Mouse (Mus musculus) brain, embryonic 18.5 days (tissue): ENCODE measurements around the gene Tmem63b.
"Not testable (repeated sequence)": the region's sequence is repeated elsewhere in the genome, so short reads cannot be mapped to it uniquely, and the experiment has no call there.

Source experiments
- DNase-seq: peaks from one replicate; pipeline ENCODE4 v3.0.0-alpha.2; 2012; ENCODE audit warnings: low read depth, low spot score

Gene Tmem63b

GRCm38 (mm10) chr17:45671821-45672220, 14.9 kb downstream of the Tmem63b start:
- no peak for DNase-seq

DNA sequence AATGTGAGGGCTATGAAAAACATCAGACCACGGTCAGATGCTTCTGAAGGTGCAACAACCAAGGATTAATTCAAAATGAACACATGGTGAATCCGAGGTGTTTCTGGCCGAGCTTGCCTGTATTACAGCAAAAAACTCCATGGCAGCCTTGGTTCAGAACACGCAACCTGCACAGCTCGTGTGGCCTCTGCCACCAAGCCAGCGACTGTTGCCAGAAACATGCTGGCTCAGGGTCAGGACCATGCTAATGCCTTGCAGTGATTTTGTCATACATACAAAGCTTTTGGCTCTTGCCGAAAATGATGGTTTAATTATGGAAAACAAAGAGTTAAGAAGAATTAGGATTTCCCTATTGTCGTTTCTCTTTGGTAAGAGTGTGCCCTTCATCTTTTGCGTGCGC, 18.7 kb downstream of the Tmem63b start:
- DNase-seq, result no peak

DNA sequence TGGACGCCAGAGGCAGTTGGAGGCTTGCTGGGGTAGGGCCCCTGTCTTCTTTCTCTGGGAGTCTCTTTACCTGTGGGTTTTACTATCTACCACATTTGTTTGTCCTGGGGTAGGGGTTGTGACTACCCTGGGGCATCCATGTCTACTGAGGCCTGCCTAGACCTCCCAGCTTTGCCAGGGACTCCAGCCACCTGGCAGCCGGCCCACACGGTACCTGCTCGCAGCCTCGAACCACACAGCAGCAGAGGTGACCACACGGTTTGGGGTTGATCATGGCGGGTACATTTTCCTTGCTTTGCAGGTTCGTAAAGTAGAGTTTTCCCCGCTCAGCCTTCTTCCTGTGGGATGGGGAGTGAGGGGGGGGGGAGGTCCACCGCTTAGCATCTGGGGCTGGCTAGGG, 19.2 kb downstream of the Tmem63b start:
- DNase-seq, result no peak

DNA sequence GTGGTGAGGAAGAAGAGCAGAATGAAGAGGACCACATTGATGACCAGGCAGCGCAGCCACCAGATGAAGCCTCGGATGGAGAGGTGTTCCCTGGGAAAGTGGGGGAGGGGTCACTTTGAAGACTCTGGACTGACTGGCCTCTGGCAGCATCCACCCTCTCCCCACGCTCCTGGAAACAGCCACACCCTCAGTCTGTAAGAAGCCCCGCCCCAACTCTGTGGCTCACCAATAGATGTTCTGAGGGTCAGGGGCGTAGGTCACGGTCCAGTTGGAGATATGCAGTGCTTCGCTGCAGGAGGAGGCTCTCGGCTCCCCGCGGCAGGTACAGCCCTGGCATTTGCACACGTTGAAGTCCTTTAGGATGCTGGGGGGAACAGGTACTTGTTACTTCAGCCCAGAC, 20.6 kb downstream of the Tmem63b start:
- no peak for DNase-seq

DNA sequence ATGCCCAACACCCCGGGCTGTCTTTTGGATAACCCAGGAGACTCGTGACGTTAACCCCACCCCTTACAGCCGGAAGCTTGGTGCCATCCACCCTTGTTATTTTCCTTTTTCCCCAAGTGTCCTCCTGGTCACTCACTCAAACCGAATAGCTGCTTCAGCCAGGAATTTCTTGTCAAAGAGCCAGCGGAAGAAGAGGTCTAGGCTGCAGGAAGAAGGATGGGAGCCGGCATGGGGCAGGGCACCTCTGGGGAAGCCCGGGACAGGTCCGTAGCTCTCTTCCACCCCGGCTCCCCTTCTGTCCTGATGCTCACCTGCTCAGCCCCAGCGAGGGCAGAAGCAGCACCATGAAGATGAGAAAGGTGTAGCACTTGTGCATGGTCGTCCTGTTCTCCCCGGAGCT, 22.1 kb downstream of the Tmem63b start:
- DNase-seq, result no peak

DNA sequence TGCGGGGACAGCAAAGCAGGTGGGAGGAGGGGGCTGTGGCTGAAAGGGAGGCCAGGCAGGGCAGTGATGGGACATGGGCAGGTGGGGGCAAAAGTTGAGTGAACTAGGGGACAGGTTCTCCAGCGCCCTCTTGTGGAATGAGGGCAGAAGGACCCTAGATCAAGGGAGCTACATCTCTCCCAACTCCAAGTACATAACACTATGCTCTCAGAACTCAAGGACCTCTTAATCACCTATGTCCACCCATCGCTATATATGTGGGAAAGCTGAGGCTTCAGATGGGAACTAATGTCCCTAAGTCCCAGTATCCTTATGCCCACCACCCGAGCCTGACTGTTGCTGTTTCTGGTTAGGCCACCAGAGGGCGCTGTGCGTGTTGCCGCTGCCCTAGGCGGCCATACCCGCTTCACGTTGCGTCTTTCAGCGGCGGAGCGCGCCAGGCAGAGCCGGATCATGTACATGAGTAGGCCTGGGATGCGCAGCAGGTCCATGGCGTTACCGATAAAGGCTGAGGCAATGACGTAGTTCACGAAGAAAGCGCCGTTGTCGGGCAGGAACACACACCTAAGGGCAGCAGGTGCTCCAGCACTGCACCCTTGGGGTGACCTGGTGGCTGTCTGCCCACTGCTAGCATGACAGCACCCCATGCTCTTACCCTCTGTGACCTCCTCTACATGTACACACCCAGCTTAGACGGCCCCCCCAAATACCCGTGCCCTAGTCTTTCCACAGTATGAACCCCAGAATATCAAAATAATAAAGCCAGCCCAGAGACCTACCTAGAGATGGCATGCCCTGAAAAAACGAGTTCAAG, 23.4 kb downstream of the Tmem63b start:
- no peak for DNase-seq

GRCm38 (mm10) chr17:45659225-45659624, 27.5 kb downstream of the Tmem63b start, which contains the start of gene Capn11:
Capn11 (minus strand) TSS chr17:45659325.
- DNase-seq, result no peak

- DNase-seq, result no peak
These were observed 30.9 kb downstream of the Tmem63b start for GRCm38 (mm10) chr17:45655820-45656219.

DNA sequence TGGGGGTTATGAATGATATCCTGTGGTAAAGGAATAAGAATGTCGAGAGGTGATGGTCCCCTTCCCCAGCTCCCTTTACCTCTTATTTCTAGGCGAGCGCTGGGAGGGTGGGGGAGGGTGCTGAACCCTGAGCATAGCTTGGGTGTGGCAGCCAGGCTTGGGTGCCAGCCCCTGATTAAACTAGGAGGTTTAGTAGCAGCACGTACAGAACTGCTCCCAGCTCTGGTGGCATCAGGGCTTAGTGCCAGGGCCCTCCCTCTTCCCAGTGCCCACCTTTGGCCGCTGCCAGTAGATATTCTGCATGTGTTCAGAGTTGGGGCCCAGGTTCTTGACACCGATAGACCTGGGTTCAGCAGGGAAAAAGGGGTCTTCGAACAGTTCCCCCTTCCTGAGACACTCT, 33.5 kb downstream of the Tmem63b start:
- DNase-seq, result no peak

DNA sequence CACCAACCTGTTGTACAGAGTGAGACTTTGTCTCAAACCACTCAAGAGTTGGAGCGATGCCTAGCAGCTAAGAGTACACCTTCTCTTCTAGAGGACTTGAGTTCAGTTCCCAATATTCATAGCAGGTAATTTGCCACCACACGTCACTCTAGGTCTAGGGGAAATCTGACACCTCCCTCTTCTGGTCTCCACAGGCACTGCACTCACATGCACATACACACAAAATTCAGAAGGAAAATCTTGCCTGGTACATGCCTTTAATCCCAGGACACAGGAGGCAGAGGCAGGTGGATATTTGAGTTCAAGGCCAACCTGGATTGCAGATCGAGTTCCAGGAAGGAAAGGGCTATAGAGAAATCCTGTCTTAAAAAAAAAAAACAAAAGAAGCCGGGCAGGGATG, 42.5 kb downstream of the Tmem63b start:
- no peak for DNase-seq

- no peak for DNase-seq
These were observed 44.0 kb downstream of the Tmem63b start for GRCm38 (mm10) chr17:45642701-45643100.

- DNase-seq, result no peak
These were observed 44.7 kb downstream of the Tmem63b start for GRCm38 (mm10) chr17:45641981-45642380.

DNA sequence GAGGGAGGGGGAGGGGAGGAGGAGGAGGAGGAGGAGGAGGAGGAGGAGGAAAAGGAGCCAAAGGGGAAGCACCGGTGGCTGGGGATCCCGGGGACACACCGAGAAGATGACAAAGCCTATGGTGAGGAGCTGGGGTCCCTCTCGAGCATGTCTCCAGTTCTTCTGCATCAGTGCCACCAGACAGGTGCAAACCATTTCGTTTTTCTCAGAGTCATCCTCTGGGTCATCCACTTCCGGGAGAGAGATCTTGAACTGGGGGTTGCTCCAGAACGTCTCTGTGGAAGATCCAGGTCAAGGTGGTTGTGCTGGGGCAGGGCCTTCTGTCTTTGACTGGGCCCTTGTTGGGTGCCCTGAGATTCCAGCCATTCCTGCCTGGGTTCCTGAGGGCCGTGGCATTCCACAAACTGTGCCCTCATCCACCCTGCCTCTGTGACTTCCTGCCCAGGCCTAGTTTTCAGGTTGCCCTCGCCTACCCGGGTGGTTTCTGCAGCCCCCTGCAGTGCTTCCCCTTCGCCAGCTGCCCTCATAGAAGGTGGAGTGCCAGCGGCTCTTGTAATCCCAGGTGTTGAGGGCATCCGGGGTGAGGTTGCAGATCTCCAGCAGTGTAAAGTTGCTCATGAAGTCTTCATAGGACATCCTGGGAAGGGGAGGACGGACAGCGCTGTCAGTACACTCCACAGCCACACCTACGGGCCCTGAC, 48.0 kb downstream of the Tmem63b start:
- no peak for DNase-seq

- no peak for DNase-seq
These were observed 52.7 kb downstream of the Tmem63b start for GRCm38 (mm10) chr17:45634033-45634432.

GRCm38 (mm10) chr17:45631940-45632339, 54.8 kb downstream of the Tmem63b start:
- no peak for DNase-seq

DNA sequence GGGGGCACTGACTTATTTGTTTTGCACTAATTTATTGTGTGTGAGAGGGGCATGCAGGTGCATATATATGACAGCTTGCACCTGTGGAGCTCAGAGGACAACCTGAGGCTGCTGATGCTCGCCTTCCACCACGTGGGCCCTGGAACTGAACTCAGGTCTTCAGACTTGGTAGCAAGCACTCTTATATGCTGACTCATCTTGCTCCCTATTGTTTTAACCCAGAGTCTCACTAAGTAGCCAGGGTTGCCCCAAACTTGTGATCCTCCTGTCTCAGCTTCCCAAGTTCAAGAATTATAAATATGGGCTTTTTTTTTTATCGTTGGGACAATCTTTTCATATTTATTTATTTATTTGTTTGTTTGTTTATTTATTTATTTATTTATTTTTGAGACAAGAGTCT, 55.7 kb downstream of the Tmem63b start:
- DNase-seq, result no peak

- DNase-seq, result peak; percentile 69
These were observed 56.6 kb downstream of the Tmem63b start for GRCm38 (mm10) chr17:45629861-45630694.

- DNase-seq, result no peak
These were observed 57.5 kb downstream of the Tmem63b start for GRCm38 (mm10) chr17:45628885-45629855.

- DNase-seq, result no peak
These were observed 58.5 kb downstream of the Tmem63b start for GRCm38 (mm10) chr17:45628160-45628559.

DNA sequence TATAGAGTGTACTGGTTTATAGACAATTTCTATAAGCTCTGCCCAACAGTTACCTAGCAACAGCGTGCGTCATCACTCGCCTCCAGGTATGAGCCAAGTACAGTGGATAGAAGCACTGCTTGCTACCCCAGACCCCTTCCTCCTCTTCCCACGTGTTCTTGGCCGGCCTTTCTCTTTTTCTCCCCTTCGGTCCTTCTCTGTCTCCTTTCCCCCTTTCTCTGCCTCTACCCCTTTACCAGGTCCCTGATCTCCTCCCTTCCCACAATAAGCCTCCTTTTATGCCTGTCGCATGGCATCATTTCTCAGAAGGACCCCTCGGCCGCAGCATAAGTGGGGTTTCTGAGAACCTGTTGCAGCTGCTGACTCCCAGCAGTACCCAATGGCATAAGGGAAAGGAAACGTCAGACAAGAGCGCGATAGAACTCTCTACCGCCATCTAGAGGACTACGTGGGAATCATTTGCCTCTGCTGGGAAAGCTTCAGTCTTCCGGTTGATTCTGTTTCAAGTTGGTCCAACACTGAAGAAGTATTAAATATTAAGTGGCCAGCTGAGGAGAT, 60.0 kb downstream of the Tmem63b start:
- DNase-seq, result peak; percentile 60

DNA sequence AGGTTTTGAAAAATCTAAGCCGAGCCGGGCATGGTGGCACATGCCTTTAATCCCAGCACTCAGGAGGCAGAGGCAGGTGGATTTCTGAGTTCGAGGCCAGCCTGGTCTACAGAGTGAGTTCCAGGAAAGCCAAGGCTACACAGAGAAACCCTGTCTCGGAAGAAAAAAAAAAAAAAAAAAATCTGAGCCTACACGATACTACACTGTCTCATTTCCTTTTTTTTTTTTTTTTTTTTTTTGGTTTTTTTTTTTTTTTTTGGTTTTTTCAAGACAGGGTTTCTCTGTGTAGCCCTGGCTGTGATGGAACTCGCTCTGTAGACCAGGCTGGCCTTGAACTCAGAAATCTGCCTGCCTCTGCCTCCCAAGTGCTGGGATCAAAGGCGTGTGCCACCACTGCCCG, 63.3 kb downstream of the Tmem63b start:
- DNase-seq, result not testable (repeated sequence)
